Mouse (Mus musculus) heart, postnatal 36 days (tissue): ENCODE measurements at regions not wholly inside any gene's neighbourhood (a gene's known extent, or its start where the extent isn't known, plus 50 kb on each side); places are given as distances from the start of the nearest gene placed in this dataset.

Source experiments
- DNase-seq, 2 experiments: peaks; one replicate each; pipeline ENCODE4 v3.0.0; 2021 to 2022
- intact Hi-C: fragments of 180-260 bp; cut with DNase I; formaldehyde crosslinking; loops from one replicate; pipeline ENCODE4 v1.15.1; 2025

- intact Hi-C loops = loop anchor here (2.0 to 5.0 kb wide), 2 partner anchors 29 to 257 kb away; no protein-coding TSS in a partner anchor
- peak; percentile 60 to 63 for DNase-seq
These were observed 128.1 kb upstream of the Runx1 start for GRCm38 (mm10) chr16:92953936-92954654.

- intact Hi-C loops = loop anchor here (2.0 to 5.0 kb wide), 2 partner anchors 28 to 255 kb away; no protein-coding TSS in a partner anchor
- peak in 1 of 2 experiments; percentile 21 for DNase-seq
These were observed 126.6 kb upstream of the Runx1 start for GRCm38 (mm10) chr16:92952336-92953097.

- peak in 1 of 2 experiments; percentile 15 for DNase-seq
- intact Hi-C loops = loop anchor here (5.0 kb wide), 1 partner anchor 254 kb away; no protein-coding TSS in a partner anchor
These were observed 125.6 kb upstream of the Runx1 start for GRCm38 (mm10) chr16:92951516-92951915.

- intact Hi-C loops = no loop called here
- no peak for DNase-seq
These were observed 122.5 kb upstream of the Runx1 start for GRCm38 (mm10) chr16:92948494-92948893.

GRCm38 (mm10) chr16:92946554-92946953 is 120.6 kb upstream of the Runx1 start:
- intact Hi-C loops = no loop called here
- DNase-seq = no peak

GRCm38 (mm10) chr16:92943901-92944300 is 118.0 kb upstream of the Runx1 start:
- DNase-seq = no peak
- intact Hi-C loops = no loop called here

- DNase-seq = no peak
- intact Hi-C loops = no loop called here
These were observed 113.7 kb upstream of the Runx1 start for GRCm38 (mm10) chr16:92939618-92940017.

GRCm38 (mm10) chr16:92935848-92936535 is 110.0 kb upstream of the Runx1 start:
- intact Hi-C loops = no loop called here
- DNase-seq = no peak

GRCm38 (mm10) chr16:92930103-92930502 is 104.2 kb upstream of the Runx1 start:
- no peak for DNase-seq
- intact Hi-C loops = no loop called here

- DNase-seq = no peak
- intact Hi-C loops = no loop called here
These were observed 102.3 kb upstream of the Runx1 start for GRCm38 (mm10) chr16:92928201-92928600.

- intact Hi-C loops = no loop called here
- DNase-seq = no peak
These were observed 101.7 kb upstream of the Runx1 start for GRCm38 (mm10) chr16:92927662-92928061.

GRCm38 (mm10) chr16:92926853-92927252 is 100.9 kb upstream of the Runx1 start:
- intact Hi-C loops = no loop called here
- DNase-seq = no peak

GRCm38 (mm10) chr16:92920947-92921346 is 95.0 kb upstream of the Runx1 start:
- no peak for DNase-seq
- intact Hi-C loops = no loop called here

GRCm38 (mm10) chr16:92917356-92917755 is 91.4 kb upstream of the Runx1 start:
- DNase-seq = no peak
- intact Hi-C loops = no loop called here

- no peak for DNase-seq
- intact Hi-C loops = no loop called here
These were observed 89.7 kb upstream of the Runx1 start for GRCm38 (mm10) chr16:92915651-92916050.

- intact Hi-C loops = no loop called here
- DNase-seq = no peak
These were observed 80.9 kb upstream of the Runx1 start for GRCm38 (mm10) chr16:92906873-92907272.

- intact Hi-C loops = no loop called here
These were observed 79.7 kb upstream of the Runx1 start for GRCm38 (mm10) chr16:92905626-92906025.

GRCm38 (mm10) chr16:92903892-92904473 is 78.0 kb upstream of the Runx1 start:
- intact Hi-C loops = no loop called here
- no peak for DNase-seq

More at GRCm38 (mm10) chr16:92905626-92906025, 79.7 kb upstream of the Runx1 start:
- no peak for DNase-seq

- no peak for DNase-seq
- intact Hi-C loops = no loop called here
These were observed 77.5 kb upstream of the Runx1 start for GRCm38 (mm10) chr16:92903486-92903885.

GRCm38 (mm10) chr16:92899704-92900103 is 73.8 kb upstream of the Runx1 start:
- intact Hi-C loops = no loop called here
- DNase-seq = no peak

- intact Hi-C loops = no loop called here
- DNase-seq = no peak
These were observed 65.8 kb upstream of the Runx1 start for GRCm38 (mm10) chr16:92891741-92892140.
